Mouse (Mus musculus): ENCODE results near the gene Rabep2. TPM values are rescaled to one million over a fixed set of nuclear protein-coding genes. Genes with fewer than 3 reads are reported as not detected.

The Rabep2 gene
- total RNA-seq, 1 experiment from 2014 or later = 23.1 TPM

DNA sequence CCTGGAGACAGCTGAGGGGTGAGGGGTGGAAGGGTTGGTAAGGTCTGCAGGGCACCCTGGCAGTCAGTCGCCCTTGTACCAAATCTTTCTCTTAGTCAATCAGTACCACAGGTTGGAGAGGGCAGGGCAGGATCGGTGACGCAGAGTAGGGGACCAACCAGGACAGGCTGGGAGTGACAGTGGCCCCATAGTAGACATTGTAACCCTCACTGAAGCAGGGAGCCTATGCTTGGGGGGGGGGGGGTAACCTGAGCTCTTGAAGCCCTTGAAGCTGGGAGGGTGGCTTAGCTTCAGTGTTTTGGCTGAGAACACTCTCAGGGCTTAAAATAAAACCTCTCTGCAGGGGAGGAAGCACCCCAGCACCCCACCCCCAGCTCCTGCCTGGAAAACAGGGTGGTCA is 33.1 kb downstream of the Rabep2 start:
- ATAC-seq (replicated peaks; ENCODE audit: low read depth, poor library complexity, severe bottlenecking) = no peak

DNA sequence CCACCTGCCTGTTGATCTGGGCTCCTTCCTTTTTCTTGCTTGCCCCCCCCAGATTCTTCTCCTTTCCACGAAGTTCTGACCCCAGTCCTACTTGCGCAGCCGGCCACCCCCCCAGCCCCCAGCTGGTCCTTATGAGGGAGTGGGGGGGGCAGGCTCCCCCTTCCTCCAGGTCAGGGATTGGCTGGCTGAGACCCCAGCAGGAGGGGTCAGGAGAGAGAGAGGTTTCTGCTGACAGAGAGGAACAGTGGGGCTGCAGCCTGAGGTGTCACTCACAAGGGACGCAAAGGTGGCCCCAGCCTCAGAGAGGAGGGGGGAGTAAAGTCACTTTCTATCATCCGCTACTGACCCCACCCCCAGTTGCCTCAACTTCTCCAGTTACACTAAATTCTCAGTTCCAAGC is 34.4 kb downstream of the Rabep2 start, which contains the start of gene Atp2a1:
Gene Atp2a1, minus strand, starts transcription at position 105 of the 400 bp plus-strand sequence.
- ATAC-seq (replicated peaks; ENCODE audit: low read depth, poor library complexity, severe bottlenecking) = no peak

- no peak for ATAC-seq (replicated peaks; ENCODE audit: low read depth, poor library complexity, severe bottlenecking)
Observed at GRCm38 (mm10) chr7:126463547-126463946, 35.0 kb downstream of the Rabep2 start.

DNA sequence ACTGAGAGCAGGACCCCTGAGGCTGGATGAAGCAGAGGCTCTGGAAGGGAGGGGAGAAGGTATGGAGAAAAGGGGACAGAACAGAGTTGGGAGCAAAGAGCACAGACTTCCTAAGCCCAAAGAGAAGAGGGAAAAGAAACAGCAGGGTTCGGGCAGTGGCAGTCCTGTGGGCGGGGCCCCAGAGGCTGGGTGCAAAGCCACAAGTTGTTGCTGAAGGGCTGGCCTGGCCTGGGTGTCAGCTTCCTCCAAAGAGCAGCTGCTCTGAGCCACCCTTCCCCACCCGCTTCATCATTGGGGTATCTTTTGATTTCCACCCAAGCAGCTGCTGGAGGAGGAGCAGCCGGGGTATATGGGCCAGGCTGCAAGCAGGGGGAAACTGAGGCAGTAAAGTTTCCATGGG is 35.6 kb downstream of the Rabep2 start:
- peak; percentile 81 for ATAC-seq (replicated peaks; ENCODE audit: low read depth, poor library complexity, severe bottlenecking)

DNA sequence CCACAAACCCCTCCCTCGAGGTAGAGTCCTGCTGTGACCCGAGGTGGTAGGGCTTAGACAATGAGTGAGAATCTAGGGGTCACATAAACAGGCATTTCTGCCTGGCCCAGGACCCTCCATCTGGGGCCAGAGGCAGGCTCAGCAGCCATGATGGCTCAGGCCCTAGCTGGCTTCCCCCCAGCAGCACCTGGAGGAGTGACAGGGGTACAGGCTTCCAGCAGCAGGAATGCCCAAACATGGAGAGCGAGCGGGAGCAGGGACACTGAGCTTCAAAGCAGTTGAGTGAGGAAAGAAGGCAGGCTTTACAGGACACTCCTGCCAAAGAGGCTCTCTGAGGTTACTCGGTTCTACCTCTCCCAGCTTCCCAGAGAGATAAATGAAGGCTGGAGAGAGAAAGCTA is 36.3 kb downstream of the Rabep2 start:
- ATAC-seq (replicated peaks; ENCODE audit: low read depth, poor library complexity, severe bottlenecking) = no peak

DNA sequence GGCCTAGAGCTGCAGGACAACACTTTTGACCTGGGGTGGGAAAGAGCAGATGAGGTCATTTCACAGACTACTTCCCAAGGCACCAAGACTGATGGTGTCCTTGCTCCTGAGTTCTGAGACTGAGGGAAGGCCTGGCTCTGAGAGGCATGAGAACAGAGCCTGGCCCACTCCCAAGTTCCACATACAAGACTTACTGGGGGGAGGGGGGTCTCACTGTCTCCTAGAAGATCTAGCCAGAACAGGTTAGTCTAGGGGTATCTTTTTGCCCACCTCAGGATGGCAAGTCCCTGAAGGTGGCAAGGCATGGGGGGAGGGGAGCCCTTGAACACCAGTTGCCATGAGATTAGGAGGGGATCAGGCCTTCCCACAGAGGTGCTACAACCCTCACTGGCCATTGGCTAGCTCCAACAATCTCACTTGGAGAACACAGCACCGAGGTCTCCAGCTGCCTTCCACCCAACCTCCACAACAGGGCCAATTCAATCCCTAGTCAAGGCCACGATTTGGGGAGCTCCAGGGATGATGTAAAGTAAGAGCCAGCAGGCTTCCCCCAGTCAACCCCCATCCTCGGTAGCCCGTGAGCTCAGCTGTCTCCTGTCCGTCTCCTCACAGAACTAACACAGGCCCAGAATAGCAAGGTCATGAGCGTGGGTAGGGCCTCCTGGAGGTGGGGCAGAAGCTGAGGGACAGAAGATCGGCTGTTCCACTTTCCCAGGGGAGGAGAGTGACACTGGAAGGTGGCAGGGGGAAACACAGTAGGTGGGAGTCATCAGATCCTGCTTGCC is 36.9 kb downstream of the Rabep2 start:
- ATAC-seq (replicated peaks; ENCODE audit: low read depth, poor library complexity, severe bottlenecking) = no peak

- ATAC-seq (replicated peaks; ENCODE audit: low read depth, poor library complexity, severe bottlenecking) = no peak
Observed at GRCm38 (mm10) chr7:126466116-126466515, 37.6 kb downstream of the Rabep2 start.

GRCm38 (mm10) chr7:126466707-126467106 is 38.1 kb downstream of the Rabep2 start:
- no peak for ATAC-seq (replicated peaks; ENCODE audit: low read depth, poor library complexity, severe bottlenecking)

DNA sequence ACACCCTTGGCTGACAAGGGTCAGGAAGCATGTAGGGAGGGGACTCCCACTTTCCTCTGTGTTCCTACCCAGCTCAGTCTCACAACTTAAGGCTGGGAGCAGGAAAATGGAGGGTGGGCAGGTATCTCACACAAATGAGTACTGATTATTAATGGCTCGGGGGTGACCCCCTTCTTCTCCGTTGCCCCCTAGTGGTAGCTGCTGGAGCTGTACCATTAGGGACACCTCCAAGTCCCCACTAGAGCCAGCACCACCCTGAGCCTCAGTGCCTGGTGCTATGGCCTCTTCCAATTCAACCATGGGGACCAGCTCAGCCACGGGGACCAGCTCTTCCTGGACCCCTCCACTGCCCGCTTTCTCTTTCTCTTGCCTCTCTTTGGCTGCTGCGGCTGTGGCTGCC is 38.7 kb downstream of the Rabep2 start:
- ATAC-seq (replicated peaks; ENCODE audit: low read depth, poor library complexity, severe bottlenecking) = 0 out of 2 replicates have a peak, but pooled peaks have one; percentile 20

- no peak for ATAC-seq (replicated peaks; ENCODE audit: low read depth, poor library complexity, severe bottlenecking)
Observed at GRCm38 (mm10) chr7:126467834-126468627, 39.5 kb downstream of the Rabep2 start.

DNA sequence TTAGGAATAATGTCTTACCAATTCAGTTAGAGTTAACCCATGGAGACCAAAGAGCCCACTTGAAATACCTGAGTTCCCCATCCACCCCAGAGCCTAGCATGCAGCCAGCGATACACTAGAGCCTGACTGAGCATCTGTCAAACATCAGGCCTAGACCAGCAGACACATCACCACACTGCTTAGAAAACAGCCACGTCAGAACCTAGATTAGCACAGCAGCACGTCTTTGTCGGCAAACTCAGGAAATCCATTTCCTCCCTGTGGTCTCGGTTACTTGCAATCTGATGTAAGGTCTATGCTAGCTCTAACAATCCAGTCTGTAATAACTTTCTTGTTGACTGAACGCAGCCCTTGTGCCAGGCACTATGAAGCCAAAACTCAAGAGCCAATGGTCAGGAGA is 41.5 kb downstream of the Rabep2 start:
- peak; percentile 68 for ATAC-seq (replicated peaks; ENCODE audit: low read depth, poor library complexity, severe bottlenecking)

- no peak for ATAC-seq (replicated peaks; ENCODE audit: low read depth, poor library complexity, severe bottlenecking)
Observed at GRCm38 (mm10) chr7:126471361-126471760, 42.8 kb downstream of the Rabep2 start.

- no peak for ATAC-seq (replicated peaks; ENCODE audit: low read depth, poor library complexity, severe bottlenecking)
Observed at GRCm38 (mm10) chr7:126471853-126472252, 43.3 kb downstream of the Rabep2 start.

DNA sequence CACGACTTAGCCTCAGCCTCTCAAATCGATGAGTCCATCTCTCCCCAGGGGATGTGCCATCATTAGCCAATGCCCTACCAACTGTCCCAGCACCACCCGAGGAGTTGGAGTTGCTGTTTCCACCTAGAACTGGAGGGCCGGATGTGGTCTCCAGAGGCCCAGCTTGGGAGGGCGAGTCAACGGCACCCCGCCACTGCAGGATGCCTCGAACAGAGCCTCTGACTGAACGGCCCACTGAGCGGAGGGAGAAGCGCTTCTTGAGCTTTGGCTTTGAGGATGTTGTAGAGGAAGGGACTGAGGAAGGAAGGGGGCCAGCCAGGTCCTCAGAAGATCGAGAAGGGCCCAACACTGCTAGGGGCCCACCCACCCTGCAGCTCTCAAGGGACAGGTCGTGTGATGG is 43.7 kb downstream of the Rabep2 start:
- peak; percentile 44 for ATAC-seq (replicated peaks; ENCODE audit: low read depth, poor library complexity, severe bottlenecking)

- no peak for ATAC-seq (replicated peaks; ENCODE audit: low read depth, poor library complexity, severe bottlenecking)
Observed at GRCm38 (mm10) chr7:126472713-126473112, 44.2 kb downstream of the Rabep2 start.

DNA sequence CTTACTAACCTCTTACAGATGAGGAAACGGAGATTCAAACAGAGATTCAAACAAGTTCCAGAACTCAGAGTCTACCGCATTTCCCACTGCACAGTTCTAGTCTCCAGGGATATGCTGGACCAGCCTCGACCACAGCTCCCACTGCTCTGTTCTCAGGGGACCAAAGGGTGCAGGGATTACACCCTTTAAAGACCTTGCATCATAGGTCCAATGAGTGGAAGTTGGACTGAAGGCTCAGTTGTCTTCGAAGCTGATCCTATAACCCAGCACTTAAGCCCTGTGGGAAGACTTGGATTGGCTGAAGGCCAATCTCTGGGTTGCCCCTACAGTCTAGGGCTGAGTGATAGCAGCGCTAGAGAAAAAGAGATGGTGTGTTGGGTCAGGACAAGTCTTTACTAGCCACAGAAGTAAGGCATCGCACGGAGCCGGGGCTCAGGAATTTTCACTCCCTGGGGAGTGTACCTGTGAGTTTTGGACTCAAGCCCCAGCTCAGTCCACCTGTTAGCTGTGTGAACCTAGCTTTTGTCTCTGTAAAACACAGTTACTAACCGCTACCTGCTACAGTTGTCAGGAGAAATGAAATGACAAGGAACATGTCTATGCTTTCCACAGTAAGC is 45.0 kb downstream of the Rabep2 start:
- no peak for ATAC-seq (replicated peaks; ENCODE audit: low read depth, poor library complexity, severe bottlenecking)

DNA sequence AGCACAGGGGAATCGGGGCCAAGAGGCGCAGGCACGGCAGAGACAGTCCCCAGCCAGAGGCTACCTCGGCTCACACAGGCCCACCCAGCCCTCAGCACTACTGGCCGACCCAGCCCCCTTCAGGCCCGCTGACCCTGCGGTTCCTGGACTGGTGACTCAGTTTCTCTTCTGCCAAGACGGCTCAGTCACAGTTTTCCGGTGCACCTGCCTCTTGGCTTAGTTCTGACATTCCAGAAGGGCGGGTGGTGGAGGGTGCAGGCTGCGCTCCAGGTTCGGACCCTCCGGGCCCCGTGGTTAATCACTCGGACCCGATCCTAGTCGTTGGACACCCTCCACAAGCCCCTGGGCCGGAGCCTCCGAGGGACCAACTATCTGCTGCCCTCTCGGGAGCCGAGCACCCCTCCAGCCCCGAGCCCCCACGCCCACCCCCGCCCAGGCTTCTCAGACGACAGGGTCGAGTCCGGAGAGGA is 46.0 kb downstream of the Rabep2 start:
- no peak for ATAC-seq (replicated peaks; ENCODE audit: low read depth, poor library complexity, severe bottlenecking)

DNA sequence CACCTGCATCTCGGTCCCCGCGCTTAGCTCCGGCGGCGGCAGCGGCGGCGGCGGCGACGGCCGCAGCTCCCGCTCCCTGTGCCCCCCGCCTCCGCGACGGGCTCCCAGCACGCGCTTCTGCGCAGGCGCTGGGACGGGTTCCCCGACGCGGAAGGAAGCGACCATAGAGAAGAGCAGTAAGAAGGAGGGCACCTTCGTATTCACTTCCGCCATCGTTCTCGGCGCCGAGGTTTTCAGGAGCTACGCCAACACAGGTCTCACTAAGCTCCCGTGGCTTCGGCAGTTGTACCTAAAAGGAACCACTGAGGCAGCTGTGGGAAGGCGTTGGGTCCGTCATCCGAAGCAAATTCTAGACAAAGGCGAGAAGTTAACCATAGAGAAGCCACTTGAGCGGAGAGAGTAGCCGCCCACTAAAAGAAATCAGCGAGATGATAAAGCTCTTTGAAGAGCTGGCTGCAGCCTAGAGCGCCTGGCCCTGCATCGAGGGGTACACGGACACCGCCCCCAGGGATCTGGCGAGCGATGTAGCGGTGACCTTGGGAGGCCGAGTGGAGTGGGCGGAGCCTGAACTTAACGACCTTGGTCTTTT is 46.5 kb downstream of the Rabep2 start, which contains the start of gene Sh2b1:
Gene Sh2b1, minus strand, starts transcription at position 432 of the 589 bp plus-strand sequence.
- ATAC-seq (replicated peaks; ENCODE audit: low read depth, poor library complexity, severe bottlenecking) = peak; percentile 75

DNA sequence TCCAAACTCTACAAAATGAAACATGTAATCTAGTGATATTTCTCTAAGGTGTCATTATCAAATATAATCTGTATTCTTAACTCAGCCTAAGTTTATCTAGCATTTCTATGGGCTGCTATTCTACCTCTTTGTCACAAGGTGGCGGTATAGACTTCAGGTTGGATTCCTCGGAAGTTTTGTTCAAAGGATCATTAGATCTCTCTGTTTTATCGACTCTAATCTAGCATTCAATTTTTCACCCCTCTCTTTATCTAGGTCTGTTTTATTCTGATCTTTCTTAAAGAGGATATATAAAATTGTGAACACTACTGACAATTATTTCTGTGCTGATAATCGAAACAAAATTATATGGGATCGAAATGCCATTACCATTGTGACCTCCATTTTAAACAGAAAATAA is 53.1 kb downstream of the Rabep2 start:
- ATAC-seq (replicated peaks; ENCODE audit: low read depth, poor library complexity, severe bottlenecking) = 0 out of 2 replicates have a peak, but pooled peaks have one; percentile 21

- ATAC-seq (replicated peaks; ENCODE audit: low read depth, poor library complexity, severe bottlenecking) = peak; percentile 78
Observed at GRCm38 (mm10) chr7:126482392-126482871, 53.9 kb downstream of the Rabep2 start.

Data from common myeloid progenitor, adult 5-6 weeks (primary cell).